15 mouse cellular contexts compared by ENCODE assay signal in genomic region chr5:140654096-140654845, GRCm38 (mm10). TPM values are rescaled to one million over a fixed set of nuclear protein-coding genes. Genes with fewer than 3 reads are reported as not detected.
DNase-seq lines count a peak whose midpoint lies in the region; ATAC-seq and TF ChIP-seq lines count a peak whose summit lies in the region.
"Had no signal": no experiment of that assay in that cellular context is flagged by ENCODE, and none has a peak within 500 bp of the region (broad histone marks: within the 10 kb centered on the region; RNA-seq: fewer than 3 reads in every experiment).

No protein-coding gene starts in this region.

- TF ChIP-seq POLR2A in kidney, adult 2 months (IDR thresholded peaks at IDR 0.05; ENCODE audit: low read depth, low read length): no peak

- no peak overlapping the region for H3K27ac ChIP-seq in kidney, adult 2 months (ENCODE audit: insufficient read depth, low read depth, low read length)
- H3K27ac ChIP-seq: hindbrain, embryonic 12.5 days; liver, embryonic 15.5 days; neural tube, embryonic 13.5 days had no signal

- no peaks in the 10 kb centered on the region for H3K27me3 ChIP-seq in kidney, adult 2 months (replicated peaks; ENCODE audit: control insufficient read depth, insufficient read depth, low read length)
- H3K27me3 ChIP-seq: forebrain, embryonic 13.5 days; hindbrain, embryonic 12.5 days; neural tube, embryonic 13.5 days had no signal

- no peak for TF ChIP-seq CTCF in kidney, adult 2 months (conservative IDR thresholded peaks at IDR 0.05; ENCODE audit: insufficient read depth, insufficient read length, low read depth, low read length)

- H3K36me3 ChIP-seq in kidney, adult 2 months (ENCODE audit: control insufficient read depth, insufficient read depth, low read length): no peaks in the 10 kb centered on the region
- H3K36me3 ChIP-seq: G1E; hindbrain, embryonic 12.5 days; liver, embryonic 15.5 days; neural tube, embryonic 13.5 days had no signal

- DNase-seq in kidney, adult 2 months: peak; percentile 79
- DNase-seq in kidney, postnatal 10 days: no peak
- DNase-seq in ZHBTc4 (ENCODE audit: low read depth, low spot score): peak; percentile 44
- DNase-seq in adrenal gland, postnatal 25 days: peak; percentile 67
- peak; percentile 56 for DNase-seq in large intestine, adult 2 months (ENCODE audit: low read depth, low spot score)
- no peak for DNase-seq in MN1 (ENCODE audit: low spot score)
- DNase-seq: cerebellum, adult 11-12 months; lung, postnatal 10 days; thymus, adult 18-20 months had no signal

- 68% methylated on average over 15 of the region's 15 CpGs for WGBS in kidney, adult 2 months
- WGBS in large intestine, adult 2 months: 48% methylated on average over 15 of the region's 15 CpGs

- peaks cover 2% of the 10 kb centered on the region; the same call in 1 of the 2 replicates for H3K4me1 ChIP-seq in kidney, adult 2 months (ENCODE audit: control insufficient read depth, insufficient read depth, low read length)

- ATAC-seq in CD4-positive, CD25-positive, alpha-beta regulatory T cell, adult 4 months: no peak
- ATAC-seq: forebrain, embryonic 13.5 days had no signal

- H3K4me3 ChIP-seq in kidney, adult 2 months (ENCODE audit: insufficient read depth, low read depth, low read length): no peak overlapping the region
- H3K4me3 ChIP-seq: forebrain, embryonic 13.5 days; hindbrain, embryonic 12.5 days; liver, embryonic 15.5 days; neural tube, embryonic 13.5 days had no signal

RNA-seq across cellular contexts. Expression of gene Ttyh3, which starts 5.4 kb away (rescaled TPM):
- 33.5 and 35.6 TPM in 2 replicates for polyA plus RNA-seq in kidney, adult 2 months (2012; rRNA removed)
- 121 and 195 TPM in 2 replicates for total RNA-seq in adrenal gland, postnatal 25 days (2021)
- 40.8 and 52.7 TPM in 2 replicates for polyA plus RNA-seq in large intestine, adult 2 months (2012; rRNA removed)
- polyA plus RNA-seq in CD4-positive, CD25-positive, alpha-beta regulatory T cell, adult 4 months (2017; shearing (Covaris generic)): 1 to 10 TPM; 4.9 to 6.7 TPM

RNA-seq across cellular contexts. Expression of gene Lfng, which starts 47.2 kb away (rescaled TPM):
- 37.8 and 43.3 TPM in 2 replicates for polyA plus RNA-seq in kidney, adult 2 months (2012; rRNA removed)
- 9.6 and 16.8 TPM in 2 replicates for total RNA-seq in adrenal gland, postnatal 25 days (2021)
- polyA plus RNA-seq in large intestine, adult 2 months (2012; rRNA removed): 32.6 and 32.8 TPM in 2 replicates
- polyA plus RNA-seq in CD4-positive, CD25-positive, alpha-beta regulatory T cell, adult 4 months (2017; shearing (Covaris generic)): 10 to 100 TPM; 24.2 to 26.2 TPM

RNA-seq across cellular contexts. Expression of gene Iqce, which starts 47.9 kb away (rescaled TPM):
- 23.1 and 27.2 TPM in 2 replicates for polyA plus RNA-seq in kidney, adult 2 months (2012; rRNA removed)
- total RNA-seq in adrenal gland, postnatal 25 days (2021): 21.9 and 36.2 TPM in 2 replicates
- polyA plus RNA-seq in large intestine, adult 2 months (2012; rRNA removed): 6.7 and 7.7 TPM in 2 replicates
- polyA plus RNA-seq in CD4-positive, CD25-positive, alpha-beta regulatory T cell, adult 4 months (2017; shearing (Covaris generic)): 10 to 100 TPM; 22.2 to 34.3 TPM

RNA-seq across cellular contexts. Expression of gene Brat1, which starts 50.5 kb away (rescaled TPM):
- polyA plus RNA-seq in kidney, adult 2 months (2012; rRNA removed): 16.3 and 20.4 TPM in 2 replicates
- total RNA-seq in adrenal gland, postnatal 25 days (2021): 24.7 and 29.4 TPM in 2 replicates
- 11.0 and 16.6 TPM in 2 replicates for polyA plus RNA-seq in large intestine, adult 2 months (2012; rRNA removed)
- 10 to 100 TPM; 15.4 to 33.1 TPM for polyA plus RNA-seq in CD4-positive, CD25-positive, alpha-beta regulatory T cell, adult 4 months (2017; shearing (Covaris generic))

Comparison
In these comparisons a context has a peak if more than half of its experiments do, and no peak if none do; other contexts are left out.
1. DNase-seq: peak in kidney, adult 2 months (single experiment), ZHBTc4 (single experiment), adrenal gland, postnatal 25 days (single experiment) and large intestine, adult 2 months (single experiment); none in kidney, postnatal 10 days (single experiment) and MN1 (single experiment).